Mouse (Mus musculus): ENCODE data around the gene Diaph2. TPM values are rescaled to one million over a fixed set of nuclear protein-coding genes. Genes with fewer than 3 reads are reported as not detected.

Diaph2 gene
- polyA plus RNA-seq, 1 experiment from 2014 or later = 7.6 TPM

- Histone ChIP-seq H3K4me1 (ENCODE audit: control insufficient read depth, insufficient read depth, low read length) (no peaks in the 10 kb centered on the region), H3K9ac (ENCODE audit: low read length) (no peak overlapping the region), H3K36me3 (ENCODE audit: control insufficient read depth, insufficient read depth, low read length) (no peaks in the 10 kb centered on the region), H3K4me2 (ENCODE audit: low read depth, low read length) (no peak overlapping the region), H3K27me3 (ENCODE audit: control insufficient read depth, insufficient read depth, low read length) (no peaks in the 10 kb centered on the region), H3K9me3 (replicated peaks; ENCODE audit: control insufficient read depth, low read length) (no peaks in the 10 kb centered on the region), H3K4me3 (replicated peaks; ENCODE audit: low read length) (no peak overlapping the region), H3K27ac (ENCODE audit: low read length) (no peak overlapping the region)
- no peak for ATAC-seq (ENCODE audit: insufficient read depth, low FRiP score)
- WGBS = 44% methylated on average over 2 of the region's 2 CpGs
These were observed 455.7 kb downstream of the Diaph2 start for GRCm38 (mm10) chrX:130205243-130205642.

DNA sequence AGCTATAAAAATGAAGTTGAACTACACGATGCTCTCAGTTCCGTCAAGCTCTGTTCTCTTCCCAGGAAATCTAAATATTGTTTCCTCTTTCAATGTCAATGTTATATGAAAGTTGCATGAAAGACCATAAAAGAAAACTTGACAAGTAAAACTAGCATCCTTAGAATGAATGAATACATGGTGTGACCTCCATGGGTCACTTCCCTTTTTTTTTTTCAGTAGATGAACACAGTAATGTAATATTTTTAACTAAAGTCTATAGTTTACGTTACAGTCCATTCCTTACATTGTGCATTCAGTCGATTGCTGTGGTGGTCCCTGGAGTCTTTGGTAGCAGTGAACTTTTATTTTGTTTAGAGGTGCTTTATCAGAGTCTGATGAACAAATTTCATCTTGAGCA, 462.7 kb downstream of the Diaph2 start:
- WGBS = 81% methylated on average over 4 of the region's 4 CpGs
- ATAC-seq (ENCODE audit: insufficient read depth, low FRiP score) = no peak

GRCm38 (mm10) chrX:130212759-130213158, 463.2 kb downstream of the Diaph2 start:
- Histone ChIP-seq H3K4me3 (replicated peaks; ENCODE audit: low read length) (no peak overlapping the region), H3K9ac (ENCODE audit: low read length) (no peak overlapping the region), H3K36me3 (ENCODE audit: control insufficient read depth, insufficient read depth, low read length) (no peaks in the 10 kb centered on the region), H3K27me3 (ENCODE audit: control insufficient read depth, insufficient read depth, low read length) (no peaks in the 10 kb centered on the region), H3K4me2 (ENCODE audit: low read depth, low read length) (no peak overlapping the region), H3K4me1 (ENCODE audit: control insufficient read depth, insufficient read depth, low read length) (no peaks in the 10 kb centered on the region), H3K9me3 (replicated peaks; ENCODE audit: control insufficient read depth, low read length) (no peaks in the 10 kb centered on the region), H3K27ac (ENCODE audit: low read length) (no peak overlapping the region)
- 69% methylated on average over 4 of the region's 4 CpGs for WGBS
- no peak for ATAC-seq (ENCODE audit: insufficient read depth, low FRiP score)

More for the DNA sequence above, 462.7 kb downstream of the Diaph2 start:
- no peaks in the 10 kb centered on the region for H3K9me3 ChIP-seq (replicated peaks; ENCODE audit: control insufficient read depth, low read length)
- no peak overlapping the region for H3K9ac ChIP-seq (ENCODE audit: low read length)
- H3K36me3 ChIP-seq (ENCODE audit: control insufficient read depth, insufficient read depth, low read length) = no peaks in the 10 kb centered on the region
- no peak overlapping the region for H3K4me3 ChIP-seq (replicated peaks; ENCODE audit: low read length)
- H3K4me2 ChIP-seq (ENCODE audit: low read depth, low read length) = no peak overlapping the region
- no peak overlapping the region for H3K27ac ChIP-seq (ENCODE audit: low read length)
- no peaks in the 10 kb centered on the region for H3K4me1 ChIP-seq (ENCODE audit: control insufficient read depth, insufficient read depth, low read length)
- H3K27me3 ChIP-seq (ENCODE audit: control insufficient read depth, insufficient read depth, low read length) = no peaks in the 10 kb centered on the region

DNA sequence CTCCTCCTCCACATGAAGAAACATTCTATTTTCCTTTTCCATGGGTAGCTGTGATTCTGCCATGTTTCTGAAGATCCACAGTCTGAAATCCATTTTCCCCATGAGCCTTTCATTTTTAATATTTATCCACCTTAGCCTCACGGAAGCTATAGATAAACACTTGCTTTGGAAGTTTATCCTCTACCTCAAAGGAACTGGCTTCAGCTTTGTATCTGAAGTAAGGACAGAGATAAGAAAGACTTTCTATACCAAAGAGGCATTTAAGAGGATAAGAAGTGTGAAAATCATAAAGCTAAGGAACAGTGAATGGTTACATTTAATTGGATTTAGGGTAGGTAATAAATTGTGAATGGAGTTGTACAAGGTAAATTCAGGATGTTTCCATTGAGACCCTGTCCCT, 480.5 kb downstream of the Diaph2 start:
- Histone ChIP-seq H3K4me3 (replicated peaks; ENCODE audit: low read length) (no peak overlapping the region), H3K27me3 (ENCODE audit: control insufficient read depth, insufficient read depth, low read length) (no peaks in the 10 kb centered on the region), H3K9ac (ENCODE audit: low read length) (no peak overlapping the region), H3K36me3 (ENCODE audit: control insufficient read depth, insufficient read depth, low read length) (no peaks in the 10 kb centered on the region), H3K27ac (ENCODE audit: low read length) (no peak overlapping the region), H3K4me1 (ENCODE audit: control insufficient read depth, insufficient read depth, low read length) (no peaks in the 10 kb centered on the region), H3K4me2 (ENCODE audit: low read depth, low read length) (no peak overlapping the region), H3K9me3 (replicated peaks; ENCODE audit: control insufficient read depth, low read length) (no peaks in the 10 kb centered on the region)
- ATAC-seq (ENCODE audit: insufficient read depth, low FRiP score) = no peak
- 71% methylated on average over 1 of the region's 1 CpGs for WGBS

DNA sequence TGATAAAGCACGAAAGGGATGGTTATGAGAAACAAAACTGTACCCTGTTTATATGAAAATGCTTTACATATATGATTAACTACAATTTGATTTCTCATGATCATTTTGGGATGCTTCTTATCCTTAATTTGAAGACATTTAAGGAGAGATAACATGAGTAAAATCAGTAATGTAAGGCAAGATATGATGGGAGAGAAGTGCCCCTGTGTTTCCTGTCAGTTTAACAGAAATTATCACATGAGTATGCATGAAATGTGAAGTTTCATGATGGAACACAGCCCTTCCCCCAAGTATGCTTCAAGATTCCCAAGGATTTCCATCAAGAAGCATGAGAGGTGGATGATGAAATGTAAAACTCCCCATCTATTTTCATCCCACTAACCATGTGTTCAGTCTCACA, 485.6 kb downstream of the Diaph2 start:
- ATAC-seq (ENCODE audit: insufficient read depth, low FRiP score) = no peak
- Histone ChIP-seq H3K4me3 (replicated peaks; ENCODE audit: low read length) (no peak overlapping the region), H3K4me2 (ENCODE audit: low read depth, low read length) (no peak overlapping the region), H3K4me1 (ENCODE audit: control insufficient read depth, insufficient read depth, low read length) (no peaks in the 10 kb centered on the region), H3K27ac (ENCODE audit: low read length) (no peak overlapping the region), H3K9me3 (replicated peaks; ENCODE audit: control insufficient read depth, low read length) (no peaks in the 10 kb centered on the region), H3K36me3 (ENCODE audit: control insufficient read depth, insufficient read depth, low read length) (no peaks in the 10 kb centered on the region), H3K9ac (ENCODE audit: low read length) (no peak overlapping the region), H3K27me3 (ENCODE audit: control insufficient read depth, insufficient read depth, low read length) (no peaks in the 10 kb centered on the region)
- 78% methylated on average over 1 of the region's 1 CpGs for WGBS

DNA sequence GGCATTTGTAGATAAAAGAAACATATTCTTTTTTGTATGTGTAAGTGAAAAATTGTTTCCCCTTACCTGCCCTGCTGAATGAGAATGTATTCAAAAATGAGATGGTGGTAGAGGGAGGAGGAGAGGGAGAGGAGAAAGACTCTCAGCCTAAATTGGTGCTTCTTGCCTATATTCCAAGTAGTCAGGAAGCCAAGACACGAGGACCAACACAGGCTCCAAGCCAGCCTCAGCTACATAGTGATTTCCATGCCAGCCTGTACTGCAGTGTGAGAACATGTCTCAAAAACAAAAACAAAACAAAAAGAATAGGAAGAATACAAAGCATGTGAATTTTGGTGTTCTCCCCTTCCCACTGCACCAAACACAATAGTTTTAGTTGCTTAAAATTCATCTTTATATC, 497.1 kb downstream of the Diaph2 start:
- WGBS = 81% methylated on average over 1 of the region's 1 CpGs

DNA sequence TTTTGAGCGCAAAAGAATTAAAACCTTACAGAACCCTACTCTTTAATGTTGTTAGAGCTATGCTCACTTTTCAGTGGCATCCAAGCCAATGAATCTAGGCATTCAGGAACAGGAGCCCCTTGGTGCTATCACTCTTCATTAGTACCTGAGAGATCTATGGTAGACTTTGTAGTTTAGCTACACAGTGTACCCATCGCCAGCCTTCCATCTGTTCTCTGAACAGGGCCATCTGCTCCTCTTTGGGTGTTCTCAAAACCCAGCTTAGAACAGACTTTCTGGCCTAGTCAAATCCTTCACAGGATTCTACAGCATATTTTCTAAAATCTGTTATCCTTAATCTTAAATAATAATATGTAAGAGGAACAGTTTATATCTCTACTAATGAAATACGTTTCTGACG, 504.1 kb downstream of the Diaph2 start:
- Histone ChIP-seq H3K9me3 (replicated peaks; ENCODE audit: control insufficient read depth, low read length) (no peaks in the 10 kb centered on the region), H3K27me3 (ENCODE audit: control insufficient read depth, insufficient read depth, low read length) (no peaks in the 10 kb centered on the region), H3K4me2 (ENCODE audit: low read depth, low read length) (no peak overlapping the region), H3K9ac (ENCODE audit: low read length) (no peak overlapping the region), H3K4me1 (ENCODE audit: control insufficient read depth, insufficient read depth, low read length) (no peaks in the 10 kb centered on the region), H3K36me3 (ENCODE audit: control insufficient read depth, insufficient read depth, low read length) (no peaks in the 10 kb centered on the region), H3K27ac (ENCODE audit: low read length) (no peak overlapping the region), H3K4me3 (replicated peaks; ENCODE audit: low read length) (no peak overlapping the region)
- WGBS = 84% methylated on average over 4 of the region's 4 CpGs
- ATAC-seq (ENCODE audit: insufficient read depth, low FRiP score) = no peak

More for the DNA sequence above, 497.1 kb downstream of the Diaph2 start:
- no peak overlapping the region for H3K27ac ChIP-seq (ENCODE audit: low read length)
- no peaks in the 10 kb centered on the region for H3K4me1 ChIP-seq (ENCODE audit: control insufficient read depth, insufficient read depth, low read length)
- H3K4me3 ChIP-seq (replicated peaks; ENCODE audit: low read length) = no peak overlapping the region
- H3K27me3 ChIP-seq (ENCODE audit: control insufficient read depth, insufficient read depth, low read length) = no peaks in the 10 kb centered on the region
- no peak overlapping the region for H3K4me2 ChIP-seq (ENCODE audit: low read depth, low read length)
- no peaks in the 10 kb centered on the region for H3K36me3 ChIP-seq (ENCODE audit: control insufficient read depth, insufficient read depth, low read length)
- H3K9me3 ChIP-seq (replicated peaks; ENCODE audit: control insufficient read depth, low read length) = no peaks in the 10 kb centered on the region
- H3K9ac ChIP-seq (ENCODE audit: low read length) = no peak overlapping the region
- no peak for ATAC-seq (ENCODE audit: insufficient read depth, low FRiP score)

GRCm38 (mm10) chrX:130265707-130266106, 516.2 kb downstream of the Diaph2 start:
- no peaks in the 10 kb centered on the region for H3K9me3 ChIP-seq (replicated peaks; ENCODE audit: control insufficient read depth, low read length)
- no peaks in the 10 kb centered on the region for H3K4me1 ChIP-seq (ENCODE audit: control insufficient read depth, insufficient read depth, low read length)
- no peak for ATAC-seq (ENCODE audit: insufficient read depth, low FRiP score)
- H3K4me2 ChIP-seq (ENCODE audit: low read depth, low read length) = no peak overlapping the region
- H3K9ac ChIP-seq (ENCODE audit: low read length) = no peak overlapping the region
- H3K36me3 ChIP-seq (ENCODE audit: control insufficient read depth, insufficient read depth, low read length) = no peaks in the 10 kb centered on the region
- H3K27ac ChIP-seq (ENCODE audit: low read length) = no peak overlapping the region
- no peak overlapping the region for H3K4me3 ChIP-seq (replicated peaks; ENCODE audit: low read length)
- H3K27me3 ChIP-seq (ENCODE audit: control insufficient read depth, insufficient read depth, low read length) = no peaks in the 10 kb centered on the region

DNA sequence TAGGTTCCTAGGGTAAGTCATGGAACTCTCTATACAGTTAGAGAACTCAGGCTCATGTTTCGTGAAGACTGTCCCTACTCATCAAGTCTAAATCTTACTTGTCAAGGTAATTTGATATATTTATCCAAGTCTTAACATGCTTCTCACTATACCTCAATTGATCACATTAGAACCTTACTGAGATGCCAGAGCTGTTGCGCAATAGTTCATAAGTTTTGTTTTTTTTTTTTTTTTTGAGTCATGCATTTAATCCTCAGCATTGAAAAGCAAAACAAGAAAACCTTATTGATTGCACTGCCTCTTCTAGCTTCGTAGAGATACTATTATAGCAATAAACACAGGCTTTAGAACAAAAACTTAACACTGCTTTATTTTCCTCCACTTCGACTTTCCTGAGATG, 529.6 kb downstream of the Diaph2 start:
- Histone ChIP-seq H3K4me1 (ENCODE audit: control insufficient read depth, insufficient read depth, low read length) (no peaks in the 10 kb centered on the region), H3K9me3 (replicated peaks; ENCODE audit: control insufficient read depth, low read length) (no peaks in the 10 kb centered on the region), H3K27ac (ENCODE audit: low read length) (no peak overlapping the region), H3K36me3 (ENCODE audit: control insufficient read depth, insufficient read depth, low read length) (no peaks in the 10 kb centered on the region), H3K4me2 (ENCODE audit: low read depth, low read length) (no peak overlapping the region), H3K4me3 (replicated peaks; ENCODE audit: low read length) (no peak overlapping the region), H3K27me3 (ENCODE audit: control insufficient read depth, insufficient read depth, low read length) (no peaks in the 10 kb centered on the region), H3K9ac (ENCODE audit: low read length) (no peak overlapping the region)
- ATAC-seq (ENCODE audit: insufficient read depth, low FRiP score) = no peak
- 88% methylated on average over 4 of the region's 4 CpGs for WGBS

GRCm38 (mm10) chrX:130281484-130281883, 531.9 kb downstream of the Diaph2 start:
- Histone ChIP-seq H3K4me1 (ENCODE audit: control insufficient read depth, insufficient read depth, low read length) (no peaks in the 10 kb centered on the region), H3K27ac (ENCODE audit: low read length) (no peak overlapping the region), H3K4me3 (replicated peaks; ENCODE audit: low read length) (no peak overlapping the region), H3K27me3 (ENCODE audit: control insufficient read depth, insufficient read depth, low read length) (no peaks in the 10 kb centered on the region), H3K4me2 (ENCODE audit: low read depth, low read length) (no peak overlapping the region), H3K9me3 (replicated peaks; ENCODE audit: control insufficient read depth, low read length) (no peaks in the 10 kb centered on the region), H3K36me3 (ENCODE audit: control insufficient read depth, insufficient read depth, low read length) (no peaks in the 10 kb centered on the region), H3K9ac (ENCODE audit: low read length) (no peak overlapping the region)
- ATAC-seq (ENCODE audit: insufficient read depth, low FRiP score) = peak; percentile 56; the same call in 1 of the 2 replicates
- WGBS = 56% methylated on average over 2 of the region's 2 CpGs

Data from stomach, embryonic 16.5 days (tissue).